Mouse (Mus musculus) cerebellum, adult 11-12 months (tissue): ENCODE data around the gene Lingo3.

ENCODE experiments used
- DNase-seq: peaks from one replicate; pipeline ENCODE4 v3.0.0; 2022

Lingo3 gene

DNA sequence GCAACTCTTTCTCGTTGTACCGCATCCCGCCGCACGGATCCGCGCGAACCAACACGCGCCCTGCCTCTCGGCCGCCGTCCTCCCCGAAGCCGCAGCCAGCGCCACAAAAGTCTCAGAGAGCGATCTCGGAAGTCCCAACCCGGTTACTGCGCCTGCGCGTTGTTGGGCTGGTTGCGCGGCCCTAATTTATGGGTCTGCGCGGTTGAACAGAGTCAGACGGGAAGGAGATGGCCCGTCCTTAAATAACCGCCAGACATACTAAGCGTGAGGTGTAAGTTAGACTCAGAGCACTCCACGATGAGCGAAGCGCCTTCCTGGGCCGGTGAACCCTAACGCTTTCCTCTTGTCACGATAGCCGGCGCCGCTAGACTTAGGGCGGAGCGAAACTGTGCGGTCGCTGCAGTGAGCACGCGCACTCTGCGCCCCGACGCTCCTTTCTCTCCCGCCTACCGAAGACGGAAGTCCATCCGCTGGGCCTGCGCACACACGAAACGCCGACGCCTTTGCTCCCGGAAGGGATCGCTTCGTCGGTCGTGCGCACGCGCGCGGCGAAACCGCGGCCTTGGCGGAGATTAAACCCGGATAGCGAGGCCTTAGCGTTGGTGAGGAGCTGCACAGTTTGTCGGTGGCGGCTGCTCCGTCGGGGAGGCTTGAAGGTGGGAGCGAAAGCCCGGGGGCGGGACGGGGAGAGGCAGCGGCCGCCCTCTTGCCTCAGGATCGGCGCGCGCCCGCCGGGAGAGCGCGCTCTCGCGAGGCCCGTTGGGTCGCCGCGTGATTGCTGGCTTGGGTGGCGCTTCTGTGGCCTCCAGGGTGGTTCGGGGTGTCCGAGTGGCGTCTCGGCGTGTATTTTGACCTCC, 45.5 kb downstream of the Lingo3 start, which contains the start of the genes Sf3a2 and Plekhj1:
Gene Sf3a2 (plus strand): TSS at position 49 of the 857 bp plus-strand sequence.
Gene Plekhj1 (minus strand): TSS at position 477 of the 857 bp plus-strand sequence.
- DNase-seq, result peak; percentile 97

DNA sequence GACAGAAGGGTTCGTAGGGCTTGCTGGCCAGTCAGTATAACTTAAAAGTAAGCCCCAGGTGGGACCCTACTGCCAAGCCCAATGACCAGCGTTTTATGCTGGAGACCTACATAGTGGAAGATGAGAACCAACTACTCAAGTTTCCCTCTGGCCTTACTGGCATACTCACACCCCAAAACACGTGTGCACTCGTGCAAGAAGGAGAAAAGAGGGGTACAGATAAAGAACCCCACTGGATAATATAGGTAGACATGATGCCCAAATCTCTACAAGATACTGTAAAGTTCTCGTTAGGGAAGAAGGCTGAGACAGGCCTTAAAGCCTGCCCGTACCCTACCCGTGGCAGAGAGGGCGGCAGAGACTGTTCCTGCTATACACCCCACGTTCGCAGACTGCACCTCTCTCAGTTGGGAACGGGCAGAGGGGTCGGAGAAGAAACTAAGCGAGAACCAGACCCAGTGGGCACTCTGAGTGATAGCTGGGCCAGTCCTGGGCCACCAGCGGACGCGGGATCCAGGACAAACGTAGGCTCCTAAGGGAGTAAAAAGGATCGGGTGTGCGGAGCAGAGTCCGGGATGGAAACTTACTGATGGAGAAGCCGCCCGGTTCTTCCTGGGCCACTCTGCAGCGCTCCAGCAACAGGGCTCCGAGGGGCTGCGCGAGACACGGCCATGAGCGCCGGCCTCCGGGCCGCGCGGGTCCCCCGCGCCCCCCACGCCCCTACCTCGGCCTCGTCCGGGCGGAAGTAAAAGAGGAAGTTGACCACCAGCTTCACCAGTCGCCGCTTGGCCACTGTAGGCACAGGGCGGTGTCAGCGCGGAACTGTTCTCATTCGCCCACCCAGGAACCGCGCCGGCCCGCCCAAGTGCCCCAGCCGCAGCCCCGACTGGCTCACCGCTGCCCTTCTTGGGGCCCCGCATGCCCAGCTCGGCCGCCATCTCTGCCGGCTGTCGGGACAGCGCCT, 46.4 kb downstream of the Lingo3 start:
- no peak for DNase-seq

DNA sequence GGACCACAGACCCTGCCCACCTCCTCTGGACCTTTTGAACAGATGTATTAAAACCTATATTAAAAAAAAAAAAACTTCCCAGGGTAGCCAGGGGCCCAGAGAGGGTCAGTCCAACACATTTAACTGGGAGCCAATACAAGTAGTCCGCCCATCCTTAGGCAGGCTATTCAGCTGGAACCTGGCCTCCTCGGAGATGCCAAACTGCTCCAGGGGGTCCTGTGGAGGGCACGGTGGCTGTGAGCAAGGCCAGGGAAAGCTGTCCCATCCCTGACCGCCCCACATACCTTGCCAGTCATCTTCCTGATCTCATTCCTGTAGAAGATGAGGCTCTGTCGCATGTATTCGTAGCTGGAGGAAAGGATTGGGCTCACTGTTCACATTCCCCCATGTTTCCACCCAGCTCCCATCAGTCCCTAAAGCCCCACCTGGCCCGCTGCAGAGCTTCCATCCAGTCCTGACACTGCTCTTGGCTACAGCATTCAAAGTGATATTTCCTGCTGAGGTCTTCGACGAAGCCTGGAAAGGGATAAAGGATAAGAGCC, 47.5 kb downstream of the Lingo3 start:
- DNase-seq, result peak; percentile 63

DNA sequence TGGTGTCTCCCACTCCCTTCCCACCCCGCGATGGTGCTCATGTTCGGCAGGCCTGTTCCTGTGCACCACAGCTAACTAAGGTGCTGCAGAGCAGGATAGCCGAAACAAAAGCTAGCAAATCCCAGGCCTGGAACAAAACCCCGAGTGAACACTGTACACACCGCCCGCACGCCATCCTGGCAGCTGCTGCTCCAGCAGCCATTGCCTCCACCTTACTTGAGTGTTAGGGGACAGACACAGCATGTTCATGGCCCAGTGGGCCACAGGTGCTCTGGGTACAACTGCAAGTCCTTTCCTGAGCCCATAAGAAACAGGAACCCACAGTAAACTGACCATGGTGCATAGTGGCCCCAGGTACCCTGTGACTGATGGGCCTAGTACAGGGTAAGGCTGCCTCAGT, 49.1 kb downstream of the Lingo3 start:
- DNase-seq, result peak; percentile 41

DNA sequence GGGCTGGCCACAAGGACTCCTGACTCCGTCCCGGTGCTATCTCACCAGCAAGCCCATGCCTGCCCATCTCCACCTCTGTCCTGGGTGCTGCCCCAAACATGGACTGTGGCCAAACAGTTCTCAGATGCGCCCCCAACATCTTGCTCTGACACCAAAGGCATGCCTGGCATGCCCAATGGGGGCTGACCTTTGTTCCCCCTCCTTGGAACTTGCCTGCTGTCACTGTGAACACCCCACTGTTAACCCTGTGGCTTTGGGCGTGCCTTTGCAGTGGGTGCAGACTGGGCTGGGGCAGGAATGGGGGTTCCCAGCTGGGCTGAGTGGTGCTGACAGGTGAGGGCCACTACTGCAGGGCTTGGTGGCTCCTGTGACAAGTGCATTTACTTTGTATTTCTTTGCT, 50.0 kb downstream of the Lingo3 start:
- peak; percentile 68 for DNase-seq

DNA sequence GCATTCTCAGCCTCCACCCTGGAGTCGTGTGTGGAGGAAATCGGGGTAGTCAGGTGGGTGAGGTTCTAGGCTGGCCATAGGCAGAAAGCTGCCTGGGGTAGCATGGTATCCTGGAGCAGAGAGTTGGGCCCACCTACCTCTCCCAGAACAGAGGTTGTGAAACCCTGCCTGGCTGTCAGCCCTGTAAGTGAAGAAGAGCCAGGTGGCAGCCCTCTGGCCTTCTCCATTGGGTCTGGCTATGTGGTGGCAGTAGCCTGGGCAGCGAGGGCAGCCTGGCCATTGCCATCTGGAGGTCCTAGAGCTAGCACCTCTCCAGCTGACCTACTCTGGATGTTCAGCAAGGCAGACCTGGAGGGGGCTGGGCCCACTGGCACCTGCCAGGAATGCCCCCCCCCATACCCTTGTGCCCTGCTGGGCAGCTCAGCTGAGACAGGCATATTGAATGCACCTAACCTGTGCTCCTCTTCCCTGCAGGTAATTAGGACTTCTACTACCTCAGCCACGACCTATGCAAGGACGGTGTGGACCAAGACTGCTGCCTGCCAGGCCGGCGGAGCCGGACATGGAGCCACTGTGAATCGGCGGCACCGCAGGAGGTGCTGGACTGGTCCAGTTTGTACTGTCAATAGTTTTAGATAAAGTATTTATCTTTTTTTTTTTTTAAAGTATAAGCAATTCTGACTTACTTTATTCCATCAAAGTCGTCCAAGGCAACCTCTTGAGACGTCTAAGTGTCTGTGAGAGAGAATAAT, 50.6 kb downstream of the Lingo3 start:
- DNase-seq, result peak; percentile 80

DNA sequence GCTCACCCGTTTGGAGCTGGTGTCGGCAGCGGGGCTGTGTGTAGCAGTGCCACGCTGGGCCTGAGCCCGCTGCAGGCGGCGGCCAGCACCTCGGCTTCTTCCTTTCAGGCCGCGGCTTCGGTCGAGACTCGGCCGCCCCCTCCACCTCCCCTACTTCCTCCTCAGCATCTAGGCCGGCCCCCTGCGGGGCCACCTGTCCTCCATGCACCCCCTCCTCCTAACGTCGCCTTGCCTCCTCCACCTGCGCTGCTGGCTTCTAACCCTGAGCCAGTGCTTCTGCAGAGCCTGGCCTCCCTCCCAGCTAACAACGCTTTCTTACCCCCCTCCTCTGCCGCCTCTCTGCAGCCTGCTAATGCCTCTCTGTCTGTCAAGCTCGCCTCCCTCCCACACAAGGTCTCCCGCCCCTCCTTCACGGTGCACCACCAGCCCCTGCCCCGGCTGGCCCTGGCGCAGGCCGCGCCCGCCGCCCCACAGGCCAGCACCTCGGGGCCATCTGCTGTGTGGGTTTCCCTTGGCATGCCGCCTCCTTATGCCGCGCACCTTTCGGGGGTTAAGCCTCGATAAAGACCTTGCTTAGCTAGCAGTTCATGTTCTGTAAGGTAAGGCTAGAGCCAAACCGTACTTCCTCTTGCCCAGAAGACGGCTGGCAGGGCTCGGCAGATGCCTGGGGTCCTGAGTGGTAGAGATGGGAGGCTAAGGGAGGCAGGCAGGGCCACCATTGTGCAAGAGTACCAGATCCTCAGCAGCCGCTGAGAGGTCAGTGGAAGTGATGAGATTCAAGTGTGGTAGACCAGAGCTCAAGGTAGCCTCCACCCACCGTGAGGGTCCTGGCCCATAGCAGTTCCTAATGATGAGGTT, 51.4 kb downstream of the Lingo3 start:
- DNase-seq, result peak; percentile 88

DNA sequence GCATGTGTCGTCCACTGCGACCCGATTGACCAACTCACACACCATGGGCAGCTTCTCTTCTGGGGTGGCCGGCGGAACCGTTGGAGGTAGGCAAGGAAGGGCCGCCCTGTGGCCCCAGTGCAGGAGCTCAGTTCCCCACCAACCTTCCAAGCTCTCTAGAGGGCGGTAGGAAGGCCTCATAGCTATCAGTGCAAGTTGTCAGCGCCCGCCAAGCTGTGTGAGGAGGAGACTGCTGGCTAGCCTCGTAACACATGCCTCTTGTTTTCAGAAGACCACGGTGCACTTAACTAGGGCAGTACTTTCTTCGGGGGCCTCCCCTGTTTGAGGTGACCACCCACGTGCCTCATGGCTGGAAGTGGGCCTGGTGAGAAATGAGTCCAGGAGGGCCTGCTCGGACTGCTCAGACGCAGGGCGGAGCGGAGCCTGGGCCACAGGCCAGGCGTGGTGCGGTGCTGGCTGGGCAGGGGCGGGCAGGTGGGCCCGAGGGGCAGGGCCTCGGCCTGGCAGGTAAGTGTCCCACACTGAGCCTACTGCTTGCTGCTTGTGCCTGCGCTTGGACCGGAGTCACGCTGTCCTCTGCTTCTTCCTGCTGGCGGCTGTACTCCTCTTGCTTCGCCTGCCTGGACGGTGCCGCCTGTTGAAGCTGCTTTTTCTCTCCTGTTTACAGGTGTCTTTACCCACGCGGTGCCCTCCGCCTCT, 52.2 kb downstream of the Lingo3 start:
- peak; percentile 76 for DNase-seq

DNA sequence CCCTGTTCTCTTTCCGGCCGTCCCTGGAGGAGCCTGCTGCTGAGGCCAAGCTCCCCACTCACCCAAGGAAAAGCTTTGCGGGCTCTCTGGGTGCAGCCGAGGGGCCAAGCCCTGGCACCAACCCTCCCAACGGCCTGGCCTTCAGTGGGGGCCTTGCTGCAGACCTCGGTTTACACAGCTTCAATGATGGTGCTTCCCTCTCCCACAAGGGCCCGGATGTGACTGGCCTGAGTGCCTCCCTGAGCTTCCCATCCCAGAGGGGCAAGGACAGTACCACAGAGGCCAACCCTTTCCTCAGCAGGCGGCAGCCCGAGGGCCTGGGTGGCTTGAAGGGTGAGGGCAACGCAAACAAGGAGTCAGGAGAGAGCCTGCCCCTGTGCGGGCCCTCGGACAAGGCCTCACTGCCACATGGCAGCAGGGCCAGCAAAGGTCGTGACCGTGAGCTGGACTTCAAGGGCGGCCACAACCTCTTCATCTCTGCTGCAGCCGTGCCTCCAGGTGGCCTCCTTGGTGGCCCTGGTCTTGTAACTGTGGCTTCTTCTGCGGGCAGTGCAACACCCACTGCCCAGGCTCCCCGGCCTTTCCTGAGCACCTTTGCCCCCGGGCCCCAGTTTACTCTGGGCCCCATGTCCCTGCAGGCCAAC, 53.0 kb downstream of the Lingo3 start:
- peak; percentile 42 for DNase-seq

DNA sequence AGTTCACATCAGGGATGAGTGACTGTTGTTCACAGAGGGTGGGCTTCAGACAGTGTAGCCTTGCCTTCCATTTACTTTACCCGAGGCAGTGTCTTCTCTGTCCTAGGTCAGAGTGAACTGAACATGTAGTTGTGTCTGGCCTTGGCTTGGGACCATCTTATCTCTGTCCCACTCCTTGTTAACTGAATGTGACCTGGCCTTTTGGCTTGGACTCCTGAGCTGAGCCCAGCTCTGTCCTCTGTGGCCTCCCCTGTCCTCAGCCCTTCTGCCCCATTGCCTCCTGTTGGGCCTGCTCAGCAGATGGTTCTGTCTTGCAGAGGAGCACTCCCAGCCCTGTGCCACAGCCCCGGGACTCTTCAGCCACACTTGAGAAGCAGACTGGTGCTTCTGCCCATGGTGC, 56.3 kb downstream of the Lingo3 start:
- DNase-seq, result peak; percentile 36

DNA sequence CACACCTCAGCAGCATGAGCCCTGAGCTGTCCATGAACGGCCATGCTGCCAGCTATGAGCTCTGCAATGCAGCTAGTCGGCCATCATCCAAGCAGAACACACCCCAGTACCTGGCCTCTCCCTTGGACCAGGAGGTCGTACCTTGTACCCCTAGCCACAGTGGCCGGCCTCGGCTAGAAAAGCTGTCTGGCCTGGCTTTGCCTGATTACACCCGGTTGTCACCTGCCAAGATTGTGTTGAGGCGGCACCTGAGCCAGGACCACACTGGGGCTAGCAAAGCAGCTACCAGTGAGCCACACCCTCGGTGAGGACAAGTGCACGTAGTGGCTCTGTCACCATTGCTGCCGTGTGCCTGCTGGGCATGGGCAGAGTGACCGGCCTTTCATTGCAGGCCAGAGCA, 57.9 kb downstream of the Lingo3 start:
- DNase-seq, result peak; percentile 50

DNA sequence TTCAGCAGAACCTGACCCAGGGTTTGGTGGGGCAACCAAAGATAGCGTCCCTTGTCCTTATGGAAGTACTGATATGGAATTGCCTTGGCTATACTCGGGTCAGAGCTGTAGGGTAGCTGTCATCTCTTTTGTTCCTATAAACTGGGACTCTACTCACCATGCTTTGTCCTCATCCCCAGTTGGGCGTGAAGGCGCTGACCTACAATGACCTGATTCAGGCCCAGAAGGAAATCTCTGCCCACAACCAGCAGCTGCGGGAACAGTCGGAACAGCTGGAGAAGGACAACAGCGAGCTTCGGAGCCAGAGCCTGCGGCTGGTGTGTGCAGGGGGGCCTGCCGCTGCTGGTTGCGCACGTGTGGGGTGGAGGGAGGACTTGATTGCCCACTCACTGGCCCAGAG, 59.0 kb downstream of the Lingo3 start:
- no peak for DNase-seq

DNA sequence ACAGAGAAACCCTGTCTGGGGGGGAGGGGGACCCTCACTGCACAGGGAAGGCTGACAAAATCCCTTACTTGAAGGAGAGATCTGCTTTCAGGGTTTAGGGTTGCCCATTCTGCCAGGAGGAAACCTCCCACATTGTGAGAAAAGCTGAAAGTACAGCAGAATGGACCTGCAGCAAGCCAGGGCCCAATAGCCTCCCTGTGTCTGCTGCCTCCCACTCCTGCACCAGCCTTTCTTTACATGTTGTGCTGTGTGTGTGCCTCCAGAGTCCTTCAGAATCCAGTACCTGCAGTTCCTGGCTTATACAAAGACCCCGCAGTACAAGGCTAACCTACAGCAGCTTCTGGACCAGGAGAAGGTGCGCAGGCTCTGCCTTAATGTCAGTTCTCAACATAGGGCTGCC, 59.5 kb downstream of the Lingo3 start:
- DNase-seq, result no peak
